Mouse (Mus musculus) hindbrain, embryonic 15.5 days (tissue): ENCODE results near the gene Pml. TPM values are rescaled to one million over a fixed set of nuclear protein-coding genes. Genes with fewer than 3 reads are reported as not detected.

Experiments
- ATAC-seq: fragments of 200-750 bp; cut with Nextera tagmentation; 2 replicates; pipeline ENCODE4 v1.8.0; 2017; ENCODE audit warnings: low read depth, moderate number of reproducible peaks, moderate TSS enrichment; ENCODE audit not compliant: low FRiP score
- H3K27ac ChIP-seq: fragments of 300-500 bp; sonication (generic); replicated peaks from 2 replicates; pipeline ENCODE4 v1.5.1; 2015; ENCODE audit warnings: mild to moderate bottlenecking, inconsistent platforms
- H3K27me3 ChIP-seq: fragments of 300-500 bp; sonication (generic); 2 replicates; pipeline ENCODE4 v1.6.1; 2015; ENCODE audit warnings: control low read depth, inconsistent platforms
- H3K36me3 ChIP-seq: fragments of 300-500 bp; sonication (generic); 2 replicates; pipeline ENCODE4 v1.6.1; 2015; ENCODE audit warnings: control low read depth, inconsistent platforms
- H3K4me1 ChIP-seq: fragments of 300-500 bp; sonication (generic); replicated peaks from 2 replicates; pipeline ENCODE4 v1.6.1; 2015; ENCODE audit warnings: control low read depth, inconsistent platforms
- H3K4me2 ChIP-seq: fragments of 300-500 bp; sonication (generic); 2 replicates; pipeline ENCODE4 v1.6.1; 2015; ENCODE audit warnings: moderate library complexity, mild to moderate bottlenecking, inconsistent platforms
- H3K4me3 ChIP-seq: fragments of 300-500 bp; sonication (generic); 2 replicates; pipeline ENCODE4 v1.5.1; 2015; ENCODE audit warnings: mild to moderate bottlenecking, inconsistent platforms
- H3K9ac ChIP-seq: fragments of 300-500 bp; sonication (generic); 2 replicates; pipeline ENCODE4 v1.6.1; 2015; ENCODE audit warnings: inconsistent platforms
- H3K9me3 ChIP-seq: fragments of 300-500 bp; sonication (generic); 2 replicates; pipeline ENCODE4 v1.6.1; 2016; ENCODE audit warnings: control low read depth, inconsistent platforms
- WGBS: fragments of 180-500 bp; shearing (Covaris S2); methylation state at CpG from one replicate; pipeline ENCODE4 v1.1.7; 2015; 5-methylcytosine and 5-hydroxymethylcytosine counted together
- polyA plus RNA-seq: library from polyadenylated mRNA; unstranded; fragments of >200 nt; fragmentation: Nextera tagmentation; extraction: Ambion mirVana; gene quantifications from 2 replicates; pipeline ENCODE4 v1.2.1, GENCODE M21; 2015

Pml gene
- polyA plus RNA-seq, 1 experiment from 2014 or later, result 4.3 TPM

- no peaks in the 10 kb centered on the region for H3K27me3 ChIP-seq
- no peaks in the 10 kb centered on the region for H3K36me3 ChIP-seq
- no peaks in the 10 kb centered on the region for H3K4me1 ChIP-seq
- H3K9me3 ChIP-seq, result no peaks in the 10 kb centered on the region
- H3K4me3 ChIP-seq, result no peak overlapping the region
- no peak for ATAC-seq
- no peak overlapping the region for H3K4me2 ChIP-seq
- H3K9ac ChIP-seq, result no peak overlapping the region
- peak overlapping the region; percentile 5; the same call in 1 of the 2 replicates for H3K27ac ChIP-seq
- WGBS, result 80% methylated on average over 2 of the region's 2 CpGs
Observed at GRCm38 (mm10) chr9:58224356-58224755, 25.2 kb downstream of the Pml start.

- Histone ChIP-seq H3K4me1 (no peaks in the 10 kb centered on the region), H3K36me3 (no peaks in the 10 kb centered on the region), H3K27me3 (no peaks in the 10 kb centered on the region), H3K27ac (no peak overlapping the region), H3K4me2 (no peak overlapping the region), H3K9me3 (no peaks in the 10 kb centered on the region), H3K4me3 (no peak overlapping the region), H3K9ac (no peak overlapping the region)
- no peak for ATAC-seq
- WGBS, result 69% methylated on average over 24 of the region's 24 CpGs
Observed at GRCm38 (mm10) chr9:58220218-58220903, 29.2 kb downstream of the Pml start.

- no peak for ATAC-seq
- H3K27me3 ChIP-seq, result 0 out of 2 replicates have a peak, but pooled peaks cover 2% of the 10 kb centered on the region
- no peaks in the 10 kb centered on the region for H3K36me3 ChIP-seq
- H3K27ac ChIP-seq, result no peak overlapping the region
- no peak overlapping the region for H3K4me2 ChIP-seq
- H3K9me3 ChIP-seq, result no peaks in the 10 kb centered on the region
- 88% methylated on average over 3 of the region's 3 CpGs for WGBS
- H3K4me3 ChIP-seq, result no peak overlapping the region
- H3K9ac ChIP-seq, result no peak overlapping the region
- no peaks in the 10 kb centered on the region; the same call in 1 of the 2 replicates for H3K4me1 ChIP-seq
Observed at GRCm38 (mm10) chr9:58218539-58218938, 31.0 kb downstream of the Pml start.

GRCm38 (mm10) chr9:58216402-58216801 is 33.2 kb downstream of the Pml start:
- H3K27me3 ChIP-seq, result 0 out of 2 replicates have a peak, but pooled peaks cover 2% of the 10 kb centered on the region
- H3K4me1 ChIP-seq, result no peaks in the 10 kb centered on the region; the same call in 1 of the 2 replicates
- H3K9me3 ChIP-seq, result no peaks in the 10 kb centered on the region
- H3K9ac ChIP-seq, result no peak overlapping the region
- no peak overlapping the region for H3K27ac ChIP-seq
- WGBS, result 44% methylated on average over 6 of the region's 6 CpGs
- H3K4me3 ChIP-seq, result no peak overlapping the region
- no peak overlapping the region for H3K4me2 ChIP-seq
- H3K36me3 ChIP-seq, result no peaks in the 10 kb centered on the region
- ATAC-seq, result peak; percentile 67; the same call in 1 of the 2 replicates

GRCm38 (mm10) chr9:58214519-58215180 is 34.9 kb downstream of the Pml start:
- Histone ChIP-seq H3K9ac (no peak overlapping the region), H3K4me1 (no peaks in the 10 kb centered on the region; the same call in 1 of the 2 replicates), H3K4me3 (no peak overlapping the region), H3K27me3 (0 out of 2 replicates have a peak, but pooled peaks cover 2% of the 10 kb centered on the region), H3K4me2 (no peak overlapping the region), H3K9me3 (no peaks in the 10 kb centered on the region), H3K27ac (no peak overlapping the region), H3K36me3 (no peaks in the 10 kb centered on the region)
- 63% methylated on average over 8 of the region's 8 CpGs for WGBS
- ATAC-seq, result no peak

- ATAC-seq, result no peak
- Histone ChIP-seq H3K27ac (no peak overlapping the region), H3K9ac (no peak overlapping the region)
Observed at GRCm38 (mm10) chr9:58213865-58214264, 35.7 kb downstream of the Pml start.

GRCm38 (mm10) chr9:58213377-58213776 is 36.2 kb downstream of the Pml start:
- no peaks in the 10 kb centered on the region for H3K36me3 ChIP-seq
- H3K27ac ChIP-seq, result no peak overlapping the region
- no peaks in the 10 kb centered on the region; the same call in 1 of the 2 replicates for H3K4me1 ChIP-seq
- H3K4me3 ChIP-seq, result no peak overlapping the region
- H3K9ac ChIP-seq, result no peak overlapping the region
- 0 out of 2 replicates have a peak, but pooled peaks cover 2% of the 10 kb centered on the region for H3K27me3 ChIP-seq
- no peak overlapping the region for H3K4me2 ChIP-seq
- no peaks in the 10 kb centered on the region for H3K9me3 ChIP-seq
- no peak for ATAC-seq
- 82% methylated on average over 5 of the region's 5 CpGs for WGBS

More at GRCm38 (mm10) chr9:58213865-58214264, 35.7 kb downstream of the Pml start:
- no peak overlapping the region for H3K4me2 ChIP-seq
- H3K9me3 ChIP-seq, result no peaks in the 10 kb centered on the region
- H3K4me1 ChIP-seq, result no peaks in the 10 kb centered on the region; the same call in 1 of the 2 replicates
- H3K27me3 ChIP-seq, result 0 out of 2 replicates have a peak, but pooled peaks cover 2% of the 10 kb centered on the region
- 22% methylated on average over 5 of the region's 5 CpGs for WGBS
- no peak overlapping the region for H3K4me3 ChIP-seq
- no peaks in the 10 kb centered on the region for H3K36me3 ChIP-seq

- peaks cover 3% of the 10 kb centered on the region; the same call in 1 of the 2 replicates for H3K4me1 ChIP-seq
- 84% methylated on average over 2 of the region's 2 CpGs for WGBS
- H3K27ac ChIP-seq, result no peak overlapping the region
- no peak for ATAC-seq
- no peak overlapping the region for H3K4me3 ChIP-seq
- H3K4me2 ChIP-seq, result no peak overlapping the region
- H3K27me3 ChIP-seq, result 0 out of 2 replicates have a peak, but pooled peaks cover 4% of the 10 kb centered on the region
- no peaks in the 10 kb centered on the region for H3K36me3 ChIP-seq
- no peak overlapping the region for H3K9ac ChIP-seq
- no peaks in the 10 kb centered on the region for H3K9me3 ChIP-seq
Observed at GRCm38 (mm10) chr9:58210304-58210627, 39.3 kb downstream of the Pml start.

GRCm38 (mm10) chr9:58209462-58210303 is 39.9 kb downstream of the Pml start:
- Histone ChIP-seq H3K4me1 (peaks cover 4% of the 10 kb centered on the region; the same call in 1 of the 2 replicates), H3K4me2 (no peak overlapping the region), H3K9me3 (no peaks in the 10 kb centered on the region), H3K4me3 (no peak overlapping the region), H3K36me3 (no peaks in the 10 kb centered on the region), H3K27me3 (peaks cover 10% of the 10 kb centered on the region; the same call in 1 of the 2 replicates), H3K27ac (no peak overlapping the region), H3K9ac (no peak overlapping the region)
- ATAC-seq, result no peak
- 69% methylated on average over 8 of the region's 8 CpGs for WGBS

- no peak overlapping the region for H3K4me3 ChIP-seq
- no peak overlapping the region for H3K9ac ChIP-seq
- WGBS, result 61% methylated on average over 7 of the region's 7 CpGs
- H3K27ac ChIP-seq, result no peak overlapping the region
- no peaks in the 10 kb centered on the region for H3K36me3 ChIP-seq
- no peaks in the 10 kb centered on the region for H3K9me3 ChIP-seq
- no peak for ATAC-seq
- peak overlapping the region; percentile 6; the same call in 1 of the 2 replicates for H3K4me2 ChIP-seq
- peaks cover 35% of the 10 kb centered on the region for H3K4me1 ChIP-seq
- H3K27me3 ChIP-seq, result peaks cover 35% of the 10 kb centered on the region
Observed at GRCm38 (mm10) chr9:58206013-58206412, 43.6 kb downstream of the Pml start.

- Histone ChIP-seq H3K27me3 (peaks cover 50% of the 10 kb centered on the region), H3K4me3 (peak overlapping the region; percentile 35), H3K36me3 (no peaks in the 10 kb centered on the region), H3K9me3 (no peaks in the 10 kb centered on the region), H3K4me2 (peak overlapping the region; percentile 64), H3K9ac (no peak overlapping the region; the same call in 1 of the 2 replicates), H3K4me1 (peaks cover 46% of the 10 kb centered on the region), H3K27ac (0 out of 2 replicates have a peak overlapping the region, but pooled peaks have one; percentile 5)
- WGBS, result 4% methylated on average over 18 of the region's 18 CpGs
- ATAC-seq, result peak; percentile 52; the same call in 1 of the 2 replicates
Observed at GRCm38 (mm10) chr9:58204448-58205000, 45.1 kb downstream of the Pml start.
